Mouse (Mus musculus): ENCODE measurements around the gene Atp2b2. TPM values are rescaled to one million over a fixed set of nuclear protein-coding genes. Genes with fewer than 3 reads are reported as not detected.

The Atp2b2 gene
- polyA plus RNA-seq, 1 experiment from 2014 or later: 0.09 TPM

DNA sequence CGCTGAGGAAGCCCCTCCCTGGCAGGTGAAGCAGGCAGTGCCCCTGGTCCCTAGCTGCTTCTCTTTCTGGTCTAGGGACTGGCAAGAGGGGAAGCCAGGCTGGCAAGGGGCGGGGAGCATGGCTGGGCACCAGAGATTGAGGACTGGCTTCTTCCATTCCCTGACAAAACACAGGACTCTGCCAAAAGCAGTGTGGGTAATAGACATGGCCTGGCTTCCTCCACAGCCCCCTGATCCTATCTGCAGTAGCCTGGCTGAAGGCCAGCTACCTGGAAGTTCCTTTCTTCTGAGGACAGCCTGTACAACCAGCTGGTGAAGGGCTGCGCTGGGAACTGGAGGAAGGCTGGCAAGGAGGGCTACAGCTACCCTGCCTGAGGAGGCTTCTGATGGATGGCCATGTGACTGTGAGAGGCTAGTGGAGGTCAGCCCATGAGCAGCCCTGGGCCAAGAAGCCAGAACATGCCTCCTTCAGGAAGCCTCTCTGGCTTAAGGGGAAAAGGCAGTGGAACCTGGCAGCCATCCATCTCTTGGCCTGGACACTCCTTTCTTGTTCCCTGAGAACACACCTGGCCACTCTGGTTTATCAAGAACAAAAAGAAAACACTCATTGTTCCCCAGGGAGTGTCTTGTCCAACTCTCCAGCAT, 131.9 kb downstream of the Atp2b2 start:
- Histone ChIP-seq H3K4me3 (ENCODE audit: low read depth, low read length) (no peak overlapping the region), H3K27me3 (ENCODE audit: insufficient read depth, low read length) (no peaks in the 10 kb centered on the region), H3K36me3 (ENCODE audit: insufficient read depth) (no peaks in the 10 kb centered on the region), H3K4me1 (ENCODE audit: insufficient read depth) (no peaks in the 10 kb centered on the region), H3K9ac (no peak overlapping the region), H3K27ac (ENCODE audit: low read depth) (no peak overlapping the region), H3K4me2 (no peak overlapping the region), H3K9me3 (ENCODE audit: low read depth, low read length) (no peaks in the 10 kb centered on the region)
- ATAC-seq (ENCODE audit: insufficient read depth) (no peak), DNase-seq (no peak)
- 70% methylated on average over 3 of the region's 3 CpGs for WGBS
- TF ChIP-seq CTCF (IDR thresholded peaks at IDR 0.05; ENCODE audit: low read depth): no peak

DNA sequence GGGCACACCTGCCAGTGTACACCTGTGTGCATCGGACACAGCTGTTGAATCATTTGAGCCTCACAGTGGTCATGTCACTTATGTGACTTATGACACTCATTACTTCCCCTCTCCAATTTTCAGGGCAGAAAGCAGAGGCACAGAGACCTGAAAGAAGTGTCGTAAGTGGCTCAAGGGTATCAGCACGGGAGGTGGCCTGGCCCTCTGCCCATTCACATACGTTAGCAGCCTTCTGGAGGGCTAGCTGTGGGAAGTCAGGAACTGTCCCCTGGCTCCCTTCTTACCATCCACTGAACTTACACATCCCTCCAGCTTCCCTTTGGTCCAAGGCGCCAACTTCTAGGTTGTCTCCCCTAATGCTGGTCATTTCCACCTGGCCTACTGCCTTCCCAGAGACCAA, 132.6 kb downstream of the Atp2b2 start:
- Histone ChIP-seq H3K4me1 (ENCODE audit: insufficient read depth) (no peaks in the 10 kb centered on the region), H3K4me3 (ENCODE audit: low read depth, low read length) (no peak overlapping the region), H3K9ac (no peak overlapping the region), H3K36me3 (ENCODE audit: insufficient read depth) (no peaks in the 10 kb centered on the region), H3K27me3 (ENCODE audit: insufficient read depth, low read length) (no peaks in the 10 kb centered on the region), H3K9me3 (ENCODE audit: low read depth, low read length) (no peaks in the 10 kb centered on the region), H3K27ac (ENCODE audit: low read depth) (no peak overlapping the region), H3K4me2 (no peak overlapping the region)
- DNase-seq (no peak), ATAC-seq (ENCODE audit: insufficient read depth) (no peak)
- 71% methylated on average over 5 of the region's 5 CpGs for WGBS
- no peak for TF ChIP-seq CTCF (IDR thresholded peaks at IDR 0.05; ENCODE audit: low read depth)

DNA sequence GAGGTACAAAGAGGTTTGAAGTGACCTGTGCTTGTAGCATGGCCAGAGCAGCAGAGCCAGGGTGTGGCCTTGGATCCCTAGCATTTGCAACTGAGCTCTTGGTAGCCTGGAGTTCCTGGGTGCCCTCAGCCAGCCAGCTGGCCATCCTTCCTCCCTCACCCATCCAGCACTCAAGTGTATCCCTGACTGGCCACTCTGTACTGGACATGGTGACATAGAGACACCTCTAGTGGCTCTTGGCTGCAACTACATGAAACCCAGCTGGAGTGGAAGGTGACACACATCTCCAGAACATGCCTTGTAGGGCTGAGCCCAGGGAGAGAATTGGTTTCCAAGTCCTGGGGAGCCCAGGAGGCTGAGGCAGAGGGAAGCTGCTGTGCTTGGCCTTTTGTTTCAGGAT, 134.3 kb downstream of the Atp2b2 start:
- Histone ChIP-seq H3K4me3 (ENCODE audit: low read depth, low read length) (no peak overlapping the region), H3K27me3 (ENCODE audit: insufficient read depth, low read length) (no peaks in the 10 kb centered on the region), H3K9ac (no peak overlapping the region), H3K9me3 (ENCODE audit: low read depth, low read length) (no peaks in the 10 kb centered on the region), H3K4me1 (ENCODE audit: insufficient read depth) (no peaks in the 10 kb centered on the region), H3K27ac (ENCODE audit: low read depth) (no peak overlapping the region), H3K36me3 (ENCODE audit: insufficient read depth) (no peaks in the 10 kb centered on the region), H3K4me2 (no peak overlapping the region)
- no peak for ATAC-seq (ENCODE audit: insufficient read depth)
- TF ChIP-seq CTCF (IDR thresholded peaks at IDR 0.05; ENCODE audit: low read depth): peak; percentile 43
- DNase-seq: peak; percentile 7

DNA sequence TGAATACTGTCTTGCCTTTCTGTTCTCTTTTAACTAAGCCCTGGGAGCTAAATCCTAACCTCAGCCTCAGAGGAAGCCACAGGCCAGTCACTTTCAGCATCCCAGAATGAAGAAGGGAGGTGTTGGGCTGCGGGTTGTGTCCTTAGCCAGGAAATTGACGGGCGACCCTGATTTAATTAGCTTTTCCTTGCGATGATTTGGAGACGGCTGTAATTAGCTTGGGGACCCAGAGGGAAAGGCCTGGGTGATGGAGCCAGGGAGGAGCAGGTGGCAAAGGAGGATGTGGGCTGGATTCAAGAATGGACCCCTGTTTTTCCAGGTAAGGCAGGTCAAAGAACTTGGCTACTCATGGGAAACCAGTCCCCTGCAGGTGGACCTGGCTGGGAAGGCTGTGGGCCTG, 138.0 kb downstream of the Atp2b2 start:
- no peak overlapping the region for H3K4me3 ChIP-seq (ENCODE audit: low read depth, low read length)
- no peaks in the 10 kb centered on the region for H3K27me3 ChIP-seq (ENCODE audit: insufficient read depth, low read length)
- WGBS: 80% methylated on average over 5 of the region's 5 CpGs
- no peaks in the 10 kb centered on the region for H3K4me1 ChIP-seq (ENCODE audit: insufficient read depth)
- no peaks in the 10 kb centered on the region for H3K9me3 ChIP-seq (ENCODE audit: low read depth, low read length)
- H3K27ac ChIP-seq (ENCODE audit: low read depth): no peak overlapping the region
- DNase-seq: no peak
- no peak overlapping the region for H3K9ac ChIP-seq
- H3K4me2 ChIP-seq: no peak overlapping the region
- ATAC-seq (ENCODE audit: insufficient read depth): no peak
- TF ChIP-seq CTCF (IDR thresholded peaks at IDR 0.05; ENCODE audit: low read depth): no peak
- H3K36me3 ChIP-seq (ENCODE audit: insufficient read depth): no peaks in the 10 kb centered on the region

DNA sequence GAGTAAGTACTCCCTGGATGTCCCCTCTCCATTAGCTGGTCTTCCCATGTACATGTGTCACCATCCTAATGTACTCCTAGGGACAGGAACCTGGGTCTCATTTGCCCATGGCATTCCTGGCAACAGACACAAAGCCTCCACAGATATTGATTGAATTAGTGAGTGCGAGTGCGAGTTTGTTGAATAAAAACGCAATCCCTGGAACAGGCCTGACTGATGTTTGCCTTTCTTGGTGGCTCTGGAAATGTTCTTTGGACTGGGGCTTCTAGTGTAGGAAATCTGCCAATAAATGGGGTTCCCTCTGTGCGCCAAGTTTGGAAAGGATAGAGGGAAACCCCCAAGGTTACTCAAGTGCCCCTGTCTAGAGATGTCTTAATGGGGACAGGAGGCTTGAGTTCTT, 146.4 kb downstream of the Atp2b2 start:
- Histone ChIP-seq H3K9me3 (ENCODE audit: low read depth, low read length) (no peaks in the 10 kb centered on the region), H3K9ac (no peak overlapping the region), H3K4me3 (ENCODE audit: low read depth, low read length) (no peak overlapping the region), H3K4me2 (no peak overlapping the region), H3K27me3 (ENCODE audit: insufficient read depth, low read length) (peaks cover 23% of the 10 kb centered on the region), H3K27ac (ENCODE audit: low read depth) (no peak overlapping the region), H3K36me3 (ENCODE audit: insufficient read depth) (no peaks in the 10 kb centered on the region), H3K4me1 (ENCODE audit: insufficient read depth) (no peaks in the 10 kb centered on the region)
- whole genome bisulfite sequencing: 83% methylated on average over 4 of the region's 4 CpGs
- DNase-seq (no peak), ATAC-seq (ENCODE audit: insufficient read depth) (no peak)
- no peak for TF ChIP-seq CTCF (IDR thresholded peaks at IDR 0.05; ENCODE audit: low read depth)

DNA sequence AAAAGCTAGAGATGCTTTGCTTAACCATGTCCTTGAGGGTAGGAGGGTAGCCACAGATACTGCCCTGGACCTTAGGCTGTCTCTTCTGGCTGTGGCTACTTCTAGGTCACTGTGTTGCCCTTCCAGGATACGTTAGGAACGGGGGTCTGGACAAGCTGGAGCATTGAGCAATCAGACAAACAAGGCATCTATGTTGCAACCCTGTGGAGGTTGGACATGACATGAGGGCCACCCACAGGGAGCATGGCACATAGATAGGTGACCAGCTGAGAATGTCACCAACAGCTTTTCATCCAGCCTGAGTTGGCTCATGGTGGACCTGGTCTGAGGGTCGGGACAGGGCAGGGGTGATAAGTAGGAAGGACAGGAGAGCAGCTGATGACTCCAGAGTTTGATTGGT, 148.4 kb downstream of the Atp2b2 start:
- Histone ChIP-seq H3K4me3 (ENCODE audit: low read depth, low read length) (no peak overlapping the region), H3K27ac (ENCODE audit: low read depth) (no peak overlapping the region), H3K27me3 (ENCODE audit: insufficient read depth, low read length) (peaks cover 43% of the 10 kb centered on the region), H3K4me2 (no peak overlapping the region), H3K9ac (no peak overlapping the region), H3K36me3 (ENCODE audit: insufficient read depth) (no peaks in the 10 kb centered on the region), H3K9me3 (ENCODE audit: low read depth, low read length) (no peaks in the 10 kb centered on the region), H3K4me1 (ENCODE audit: insufficient read depth) (no peaks in the 10 kb centered on the region)
- ATAC-seq (ENCODE audit: insufficient read depth) (no peak), DNase-seq (no peak)
- 43% methylated on average over 3 of the region's 3 CpGs for WGBS
- no peak for TF ChIP-seq CTCF (IDR thresholded peaks at IDR 0.05; ENCODE audit: low read depth)

DNA sequence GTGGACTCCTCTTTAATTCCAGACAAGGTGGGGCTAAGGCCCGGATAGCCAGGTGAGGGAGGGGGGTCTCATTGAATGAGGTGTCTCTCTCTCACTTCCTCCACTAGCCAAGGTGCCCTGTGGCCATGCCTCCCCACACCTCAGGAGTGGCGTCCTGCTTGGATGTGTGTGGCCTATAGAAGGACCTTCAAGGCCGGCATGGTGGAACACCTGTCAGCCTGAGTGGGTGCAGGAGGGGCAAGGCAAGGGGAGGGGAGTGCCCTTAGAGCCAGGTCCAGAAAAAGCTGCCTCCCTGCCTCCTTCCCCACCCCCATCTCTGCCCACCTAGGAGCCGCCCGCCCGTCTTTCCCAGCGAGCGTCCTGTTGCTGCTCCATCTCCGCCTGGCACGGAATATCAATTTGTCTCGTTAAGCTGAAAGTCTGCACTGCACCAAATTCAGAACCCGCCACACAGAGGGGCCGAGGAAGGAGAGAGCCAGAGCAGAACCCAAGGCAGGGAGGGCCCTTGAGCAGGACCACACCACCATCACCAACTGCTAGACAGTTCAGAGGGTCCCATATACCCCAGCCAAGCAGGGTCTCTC, 150.2 kb downstream of the Atp2b2 start:
- no peaks in the 10 kb centered on the region for H3K36me3 ChIP-seq (ENCODE audit: insufficient read depth)
- DNase-seq (no peak), ATAC-seq (ENCODE audit: insufficient read depth) (no peak)
- H3K4me3 ChIP-seq (ENCODE audit: low read depth, low read length): no peak overlapping the region
- H3K4me2 ChIP-seq: no peak overlapping the region
- 43% methylated on average over 13 of the region's 13 CpGs for WGBS
- TF ChIP-seq CTCF (IDR thresholded peaks at IDR 0.05; ENCODE audit: low read depth): no peak
- H3K27me3 ChIP-seq (ENCODE audit: insufficient read depth, low read length): peaks cover 46% of the 10 kb centered on the region
- no peaks in the 10 kb centered on the region for H3K4me1 ChIP-seq (ENCODE audit: insufficient read depth)
- H3K27ac ChIP-seq (ENCODE audit: low read depth): no peak overlapping the region
- no peaks in the 10 kb centered on the region for H3K9me3 ChIP-seq (ENCODE audit: low read depth, low read length)
- H3K9ac ChIP-seq: no peak overlapping the region

Measured in lung, embryonic 14.5 days (tissue).